Mouse (Mus musculus): ENCODE data around the gene Eef2k. TPM values are rescaled to one million over a fixed set of nuclear protein-coding genes. Genes with fewer than 3 reads are reported as not detected.
A peak's percentile ranks its signal among the peaks of the same experiment; 100 is the strongest.

Gene Eef2k
- polyA plus RNA-seq, 1 experiment from 2014 or later: 76.0 TPM

- WGBS: 71% methylated on average over 2 of the region's 2 CpGs
- Histone ChIP-seq H3K36me3 (ENCODE audit: control insufficient read depth, insufficient read depth, low read length) (peaks cover 28% of the 10 kb centered on the region), H3K4me1 (ENCODE audit: control insufficient read depth, insufficient read depth, low read length) (no peaks in the 10 kb centered on the region)
Measured at GRCm38 (mm10) chr7:120881451-120881850, 38.8 kb downstream of the Eef2k start.

DNA sequence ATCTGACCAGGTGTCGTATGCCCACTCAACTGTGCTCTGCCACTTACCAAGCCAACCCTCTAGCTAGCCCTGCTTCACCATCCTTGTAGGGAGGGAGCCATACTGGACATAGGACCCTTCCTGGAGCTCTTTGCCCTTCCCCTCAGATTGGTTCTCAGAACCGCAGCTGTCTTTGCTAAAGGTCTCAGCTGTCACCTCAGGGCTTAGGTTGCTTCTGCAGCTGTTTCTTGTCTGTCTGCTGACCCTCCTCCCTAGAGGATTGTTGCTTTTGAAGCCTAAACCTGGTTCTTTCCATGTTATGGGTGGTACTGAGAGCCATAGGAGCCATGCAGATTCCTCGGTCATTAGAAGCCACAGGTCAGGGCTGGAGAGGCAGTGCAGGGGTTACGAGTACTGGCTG lies 40.0 kb downstream of the Eef2k start:
- no peaks in the 10 kb centered on the region for H3K4me1 ChIP-seq (ENCODE audit: control insufficient read depth, insufficient read depth, low read length)
- H3K9me3 ChIP-seq (replicated peaks; ENCODE audit: control insufficient read depth, low read length): no peaks in the 10 kb centered on the region
- no peak overlapping the region for H3K27ac ChIP-seq (ENCODE audit: low read length)
- H3K9ac ChIP-seq (ENCODE audit: low read length): no peak overlapping the region
- no peak for ATAC-seq (ENCODE audit: insufficient read depth, low FRiP score)
- peaks cover 32% of the 10 kb centered on the region for H3K36me3 ChIP-seq (ENCODE audit: control insufficient read depth, insufficient read depth, low read length)
- WGBS: 66% methylated on average over 4 of the region's 4 CpGs
- no peak overlapping the region for H3K4me2 ChIP-seq (ENCODE audit: low read depth, low read length)
- H3K4me3 ChIP-seq (replicated peaks; ENCODE audit: low read length): no peak overlapping the region
- no peaks in the 10 kb centered on the region for H3K27me3 ChIP-seq (ENCODE audit: control insufficient read depth, insufficient read depth, low read length)

More at GRCm38 (mm10) chr7:120881451-120881850, 38.8 kb downstream of the Eef2k start:
- Histone ChIP-seq H3K4me3 (replicated peaks; ENCODE audit: low read length) (no peak overlapping the region), H3K27ac (ENCODE audit: low read length) (no peak overlapping the region), H3K9ac (ENCODE audit: low read length) (no peak overlapping the region), H3K27me3 (ENCODE audit: control insufficient read depth, insufficient read depth, low read length) (no peaks in the 10 kb centered on the region), H3K4me2 (ENCODE audit: low read depth, low read length) (no peak overlapping the region), H3K9me3 (replicated peaks; ENCODE audit: control insufficient read depth, low read length) (no peaks in the 10 kb centered on the region)
- no peak for ATAC-seq (ENCODE audit: insufficient read depth, low FRiP score)

DNA sequence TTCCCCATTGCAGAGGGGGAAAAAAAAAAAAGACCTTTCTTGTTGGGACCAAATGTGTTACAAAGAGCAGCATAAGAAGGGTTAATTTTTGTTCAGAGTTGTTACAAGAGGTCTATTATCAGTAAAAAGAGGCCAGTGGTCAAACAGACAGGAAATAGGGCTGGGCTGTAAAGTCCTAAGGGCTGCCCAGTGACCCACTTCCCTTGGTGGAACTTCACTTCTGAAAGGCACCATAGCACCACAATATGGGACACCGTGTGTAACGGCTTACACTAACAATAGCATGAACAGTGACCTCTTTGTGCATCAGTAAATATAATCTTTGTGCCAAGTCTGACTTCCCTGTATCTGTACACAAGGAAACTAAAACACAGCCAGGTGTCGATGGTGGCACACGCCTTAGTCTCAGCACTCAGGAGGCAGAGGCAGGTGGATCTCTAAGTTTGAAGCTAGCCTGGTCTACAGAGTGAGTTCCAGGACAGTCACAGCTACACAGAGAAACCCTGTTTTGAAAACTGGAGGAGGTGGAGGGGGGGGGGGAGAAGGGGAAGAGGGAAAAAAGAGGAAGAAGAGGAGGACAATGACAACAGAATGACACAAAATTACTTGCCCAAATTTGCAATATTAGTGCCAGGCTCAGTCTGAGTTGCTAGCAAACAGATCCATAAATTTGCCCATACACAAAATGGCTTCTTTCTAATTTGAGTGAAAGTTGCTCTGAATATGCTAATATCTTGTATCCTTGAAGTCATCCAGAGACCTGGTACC lies 41.1 kb downstream of the Eef2k start:
- peaks cover 32% of the 10 kb centered on the region for H3K36me3 ChIP-seq (ENCODE audit: control insufficient read depth, insufficient read depth, low read length)
- H3K4me3 ChIP-seq (replicated peaks; ENCODE audit: low read length): no peak overlapping the region
- no peaks in the 10 kb centered on the region for H3K4me1 ChIP-seq (ENCODE audit: control insufficient read depth, insufficient read depth, low read length)
- no peak overlapping the region for H3K27ac ChIP-seq (ENCODE audit: low read length)
- H3K27me3 ChIP-seq (ENCODE audit: control insufficient read depth, insufficient read depth, low read length): no peaks in the 10 kb centered on the region
- ATAC-seq (ENCODE audit: insufficient read depth, low FRiP score): no peak
- 85% methylated on average over 4 of the region's 4 CpGs for WGBS
- H3K9ac ChIP-seq (ENCODE audit: low read length): no peak overlapping the region
- no peaks in the 10 kb centered on the region for H3K9me3 ChIP-seq (replicated peaks; ENCODE audit: control insufficient read depth, low read length)
- no peak overlapping the region for H3K4me2 ChIP-seq (ENCODE audit: low read depth, low read length)

GRCm38 (mm10) chr7:120884746-120885145 lies 42.1 kb downstream of the Eef2k start:
- no peaks in the 10 kb centered on the region for H3K4me1 ChIP-seq (ENCODE audit: control insufficient read depth, insufficient read depth, low read length)
- no peak overlapping the region for H3K9ac ChIP-seq (ENCODE audit: low read length)
- 92% methylated on average over 4 of the region's 4 CpGs for WGBS
- no peak overlapping the region for H3K4me3 ChIP-seq (replicated peaks; ENCODE audit: low read length)
- H3K36me3 ChIP-seq (ENCODE audit: control insufficient read depth, insufficient read depth, low read length): peaks cover 38% of the 10 kb centered on the region
- ATAC-seq (ENCODE audit: insufficient read depth, low FRiP score): no peak
- H3K27ac ChIP-seq (ENCODE audit: low read length): no peak overlapping the region
- H3K9me3 ChIP-seq (replicated peaks; ENCODE audit: control insufficient read depth, low read length): no peaks in the 10 kb centered on the region
- H3K4me2 ChIP-seq (ENCODE audit: low read depth, low read length): no peak overlapping the region
- no peaks in the 10 kb centered on the region for H3K27me3 ChIP-seq (ENCODE audit: control insufficient read depth, insufficient read depth, low read length)

DNA sequence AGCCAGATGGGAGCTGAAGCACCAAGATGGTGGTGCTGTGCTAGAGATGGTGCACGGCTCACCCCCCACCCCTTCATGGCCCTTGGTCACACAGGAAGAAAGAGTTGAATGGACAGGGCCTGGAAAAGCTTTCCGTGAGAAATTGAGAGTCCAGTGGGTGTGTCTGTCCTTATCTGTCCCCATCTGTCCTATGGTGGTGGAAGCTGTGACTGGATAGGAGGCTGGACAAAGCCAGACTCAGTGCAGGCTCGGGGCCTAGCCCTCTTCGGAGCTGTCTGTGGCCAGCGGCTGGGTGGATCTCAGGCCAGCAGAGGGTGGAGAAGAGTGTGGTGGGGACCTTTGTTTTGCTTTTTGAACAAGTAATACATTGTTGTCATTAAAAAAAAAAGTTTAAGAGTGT lies 50.5 kb downstream of the Eef2k start:
- H3K27ac ChIP-seq (ENCODE audit: low read length): no peak overlapping the region
- H3K4me1 ChIP-seq (ENCODE audit: control insufficient read depth, insufficient read depth, low read length): no peaks in the 10 kb centered on the region
- H3K36me3 ChIP-seq (ENCODE audit: control insufficient read depth, insufficient read depth, low read length): peaks cover 21% of the 10 kb centered on the region; the same call in 1 of the 2 replicates
- H3K9ac ChIP-seq (ENCODE audit: low read length): no peak overlapping the region
- WGBS: 78% methylated on average over 5 of the region's 5 CpGs
- no peaks in the 10 kb centered on the region for H3K27me3 ChIP-seq (ENCODE audit: control insufficient read depth, insufficient read depth, low read length)
- no peak overlapping the region for H3K4me3 ChIP-seq (replicated peaks; ENCODE audit: low read length)
- no peaks in the 10 kb centered on the region for H3K9me3 ChIP-seq (replicated peaks; ENCODE audit: control insufficient read depth, low read length)
- H3K4me2 ChIP-seq (ENCODE audit: low read depth, low read length): no peak overlapping the region
- ATAC-seq (ENCODE audit: insufficient read depth, low FRiP score): no peak

DNA sequence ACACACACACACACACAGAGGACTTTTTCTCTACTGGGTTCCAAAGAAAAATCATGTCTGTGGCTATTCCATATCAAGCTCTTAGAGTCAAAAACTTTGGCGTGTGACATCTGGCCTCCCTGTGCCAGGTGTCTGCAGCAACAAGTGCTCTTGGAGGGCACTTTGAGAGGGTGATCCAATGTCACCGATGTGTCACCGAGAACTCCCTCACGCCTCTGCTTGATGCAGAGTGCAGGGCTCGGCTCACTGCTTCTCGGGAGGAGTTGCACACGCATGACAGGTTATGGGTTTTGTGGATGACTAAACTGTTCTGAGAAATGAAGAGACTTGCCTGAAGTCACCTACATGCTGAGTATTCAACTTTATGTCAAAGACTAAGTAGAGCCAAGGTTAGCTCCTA lies 54.4 kb downstream of the Eef2k start:
- ATAC-seq (ENCODE audit: insufficient read depth, low FRiP score): no peak
- Histone ChIP-seq H3K9me3 (replicated peaks; ENCODE audit: control insufficient read depth, low read length) (no peaks in the 10 kb centered on the region), H3K36me3 (ENCODE audit: control insufficient read depth, insufficient read depth, low read length) (peaks cover 16% of the 10 kb centered on the region; the same call in 1 of the 2 replicates)

GRCm38 (mm10) chr7:120897711-120898335 lies 55.2 kb downstream of the Eef2k start:
- 85% methylated on average over 9 of the region's 9 CpGs for WGBS
- ATAC-seq (ENCODE audit: insufficient read depth, low FRiP score): 0 out of 2 replicates have a peak, but pooled peaks have one; percentile 10
- Histone ChIP-seq H3K27ac (ENCODE audit: low read length) (no peak overlapping the region), H3K9ac (ENCODE audit: low read length) (no peak overlapping the region), H3K9me3 (replicated peaks; ENCODE audit: control insufficient read depth, low read length) (no peaks in the 10 kb centered on the region), H3K4me2 (ENCODE audit: low read depth, low read length) (no peak overlapping the region), H3K4me1 (ENCODE audit: control insufficient read depth, insufficient read depth, low read length) (no peaks in the 10 kb centered on the region), H3K4me3 (replicated peaks; ENCODE audit: low read length) (no peak overlapping the region), H3K27me3 (ENCODE audit: control insufficient read depth, insufficient read depth, low read length) (no peaks in the 10 kb centered on the region), H3K36me3 (ENCODE audit: control insufficient read depth, insufficient read depth, low read length) (peaks cover 14% of the 10 kb centered on the region; the same call in 1 of the 2 replicates)

More for the DNA sequence above, 54.4 kb downstream of the Eef2k start:
- 92% methylated on average over 7 of the region's 7 CpGs for WGBS
- H3K4me3 ChIP-seq (replicated peaks; ENCODE audit: low read length): no peak overlapping the region
- no peak overlapping the region for H3K9ac ChIP-seq (ENCODE audit: low read length)
- H3K27me3 ChIP-seq (ENCODE audit: control insufficient read depth, insufficient read depth, low read length): no peaks in the 10 kb centered on the region
- H3K27ac ChIP-seq (ENCODE audit: low read length): no peak overlapping the region
- no peak overlapping the region for H3K4me2 ChIP-seq (ENCODE audit: low read depth, low read length)
- no peaks in the 10 kb centered on the region for H3K4me1 ChIP-seq (ENCODE audit: control insufficient read depth, insufficient read depth, low read length)

DNA sequence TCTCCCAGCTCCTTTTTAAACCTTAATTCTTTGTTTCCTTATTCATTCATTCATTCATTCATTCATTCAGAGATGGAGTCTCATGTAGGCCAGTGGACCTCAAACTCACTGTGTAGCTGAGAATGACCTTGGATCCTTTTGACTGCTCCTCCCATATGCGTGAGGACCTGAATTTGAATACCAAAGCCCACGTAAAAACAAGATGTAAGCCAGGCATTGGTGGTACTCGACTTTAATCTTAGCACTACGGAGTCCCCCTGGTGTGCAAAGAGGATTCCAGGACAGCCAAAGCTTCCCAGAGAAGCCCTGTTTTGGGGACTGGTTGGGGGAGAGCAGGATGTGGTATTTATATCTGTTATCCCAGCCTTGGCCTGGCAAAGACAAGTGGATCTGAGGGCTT lies 57.6 kb downstream of the Eef2k start:
- Histone ChIP-seq H3K36me3 (ENCODE audit: control insufficient read depth, insufficient read depth, low read length) (peaks cover 18% of the 10 kb centered on the region; the same call in 1 of the 2 replicates), H3K4me2 (ENCODE audit: low read depth, low read length) (no peak overlapping the region), H3K4me3 (replicated peaks; ENCODE audit: low read length) (no peak overlapping the region), H3K27me3 (ENCODE audit: control insufficient read depth, insufficient read depth, low read length) (no peaks in the 10 kb centered on the region), H3K4me1 (ENCODE audit: control insufficient read depth, insufficient read depth, low read length) (no peaks in the 10 kb centered on the region), H3K27ac (ENCODE audit: low read length) (no peak overlapping the region), H3K9ac (ENCODE audit: low read length) (no peak overlapping the region), H3K9me3 (replicated peaks; ENCODE audit: control insufficient read depth, low read length) (no peaks in the 10 kb centered on the region)
- ATAC-seq (ENCODE audit: insufficient read depth, low FRiP score): no peak
- WGBS: 78% methylated on average over 4 of the region's 4 CpGs

- Histone ChIP-seq H3K9ac (ENCODE audit: low read length) (no peak overlapping the region), H3K27me3 (ENCODE audit: control insufficient read depth, insufficient read depth, low read length) (no peaks in the 10 kb centered on the region), H3K4me2 (ENCODE audit: low read depth, low read length) (no peak overlapping the region), H3K4me1 (ENCODE audit: control insufficient read depth, insufficient read depth, low read length) (no peaks in the 10 kb centered on the region), H3K4me3 (replicated peaks; ENCODE audit: low read length) (no peak overlapping the region), H3K27ac (ENCODE audit: low read length) (no peak overlapping the region), H3K9me3 (replicated peaks; ENCODE audit: control insufficient read depth, low read length) (no peaks in the 10 kb centered on the region), H3K36me3 (ENCODE audit: control insufficient read depth, insufficient read depth, low read length) (peaks cover 12% of the 10 kb centered on the region; the same call in 1 of the 2 replicates)
- 59% methylated on average over 8 of the region's 8 CpGs for WGBS
- ATAC-seq (ENCODE audit: insufficient read depth, low FRiP score): no peak
Measured at GRCm38 (mm10) chr7:120901701-120902100, 59.1 kb downstream of the Eef2k start.

All from stomach, embryonic 16.5 days (tissue).